Mouse (Mus musculus) yolk sac, embryonic 10.5 days (tissue): ENCODE measurements around the gene Gpd1.

Experiments
- DNase-seq: peaks from one replicate; pipeline ENCODE4 v3.0.0-alpha.2; 2017; ENCODE audit warnings: low spot score

Gene Gpd1

DNA sequence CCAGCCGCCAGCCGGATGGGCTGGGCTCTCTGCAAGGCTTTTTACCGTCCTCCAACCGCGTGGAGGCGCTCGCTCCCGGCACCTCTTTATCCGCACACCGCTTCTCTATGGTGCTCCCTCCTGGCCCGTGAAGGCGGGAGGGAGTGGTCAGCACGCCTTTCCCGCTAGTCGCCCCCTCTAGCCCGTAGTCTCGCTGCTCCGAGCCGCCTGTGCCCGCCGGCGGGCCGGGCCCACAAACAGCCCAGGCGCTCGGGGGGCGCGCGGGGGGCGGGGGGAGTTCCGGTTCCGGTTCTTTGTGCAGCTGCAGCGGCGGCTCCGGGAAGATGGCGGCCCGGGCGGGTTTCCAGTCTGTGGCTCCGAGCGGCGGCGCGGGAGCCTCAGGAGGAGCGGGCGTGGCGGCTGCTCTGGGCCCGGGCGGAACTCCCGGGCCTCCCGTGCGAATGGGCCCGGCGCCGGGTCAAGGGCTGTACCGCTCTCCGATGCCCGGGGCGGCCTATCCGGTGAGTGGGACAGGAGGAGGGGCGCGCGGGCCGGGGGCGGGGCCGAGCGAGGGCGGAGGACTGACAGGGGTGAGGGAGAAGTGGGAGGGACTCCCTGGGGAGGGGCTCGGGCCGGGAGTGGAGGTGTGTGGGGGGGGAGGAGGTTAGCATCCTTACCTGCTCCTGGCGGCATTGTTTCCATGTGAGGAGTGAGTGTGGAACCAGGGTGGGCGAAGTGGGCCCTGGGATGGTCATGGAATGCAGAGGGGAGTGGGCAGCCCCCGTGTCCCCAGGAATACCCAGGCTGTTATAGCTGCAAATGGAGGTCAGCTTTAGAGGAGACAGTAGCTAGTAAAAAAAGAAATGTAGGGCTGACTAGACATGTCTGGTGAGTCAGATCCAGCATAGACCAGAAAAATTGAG lies 15.1 kb upstream of the Gpd1 start, which contains the start of gene Smarcd1:
Gene Smarcd1, plus strand, starts transcription at position 131 of the 902 bp plus-strand sequence.
- DNase-seq = peak; percentile 95

DNA sequence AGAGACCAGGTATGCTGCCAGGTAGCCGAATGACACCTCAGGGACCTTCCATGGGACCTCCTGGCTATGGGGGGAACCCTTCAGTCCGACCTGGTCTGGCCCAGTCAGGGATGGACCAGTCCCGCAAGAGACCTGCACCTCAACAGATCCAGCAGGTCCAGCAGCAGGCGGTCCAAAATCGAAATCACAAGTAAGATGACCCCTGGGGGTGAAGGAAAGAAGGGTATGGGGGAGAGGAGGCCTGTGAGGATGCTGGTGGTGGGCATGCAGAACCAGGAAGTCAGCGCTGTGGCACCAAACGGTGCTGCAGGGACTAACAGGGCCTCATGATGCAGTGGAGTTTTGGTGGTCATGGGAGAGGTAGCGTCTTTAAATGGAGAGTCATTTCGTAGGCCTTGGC lies 14.2 kb upstream of the Gpd1 start:
- no peak for DNase-seq

DNA sequence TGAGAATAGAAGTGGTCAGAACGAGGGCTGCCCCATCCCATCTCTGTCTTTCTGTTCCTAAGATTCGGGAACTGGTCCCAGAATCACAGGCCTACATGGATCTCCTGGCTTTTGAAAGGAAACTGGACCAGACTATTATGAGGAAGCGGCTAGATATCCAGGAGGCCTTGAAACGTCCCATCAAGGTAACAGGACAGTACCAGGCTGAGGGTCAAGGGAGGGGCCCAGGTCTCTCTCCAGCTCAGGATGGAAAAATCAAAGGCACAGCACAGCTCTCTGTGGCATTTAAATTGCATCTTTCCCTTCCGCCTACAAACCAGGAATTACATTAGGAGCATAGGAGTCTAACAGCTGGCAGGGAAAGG lies 13.7 kb upstream of the Gpd1 start:
- no peak for DNase-seq

DNA sequence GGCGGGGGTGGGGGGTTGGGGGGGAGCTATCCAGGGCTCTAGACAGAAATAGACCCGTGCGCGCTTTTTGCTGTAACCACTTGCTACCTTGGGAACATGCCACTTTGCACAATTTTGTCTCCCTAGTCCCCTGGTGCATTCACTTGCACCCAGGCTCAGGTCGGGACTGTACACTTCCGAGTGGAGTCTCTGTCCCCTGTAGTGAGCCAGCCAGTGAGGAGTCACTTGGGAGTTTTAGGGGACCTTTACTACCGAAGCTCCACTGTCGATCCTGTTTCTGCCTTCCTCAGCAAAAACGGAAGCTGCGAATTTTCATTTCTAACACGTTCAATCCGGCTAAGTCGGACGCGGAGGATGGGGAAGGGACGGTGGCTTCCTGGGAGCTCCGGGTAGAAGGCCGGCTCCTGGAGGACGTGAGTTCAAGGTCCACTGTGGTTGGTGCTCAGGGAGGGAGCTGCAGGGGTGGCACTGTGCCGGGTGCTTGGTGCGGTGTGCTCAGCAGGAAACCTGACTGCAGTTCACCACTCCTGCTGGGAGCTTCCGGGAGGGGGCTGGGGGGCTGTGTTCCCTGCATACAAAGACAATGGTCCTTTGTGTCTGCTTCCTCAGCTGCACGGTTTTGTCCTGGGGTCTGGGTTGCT lies 13.2 kb upstream of the Gpd1 start:
- DNase-seq = peak; percentile 56

DNA sequence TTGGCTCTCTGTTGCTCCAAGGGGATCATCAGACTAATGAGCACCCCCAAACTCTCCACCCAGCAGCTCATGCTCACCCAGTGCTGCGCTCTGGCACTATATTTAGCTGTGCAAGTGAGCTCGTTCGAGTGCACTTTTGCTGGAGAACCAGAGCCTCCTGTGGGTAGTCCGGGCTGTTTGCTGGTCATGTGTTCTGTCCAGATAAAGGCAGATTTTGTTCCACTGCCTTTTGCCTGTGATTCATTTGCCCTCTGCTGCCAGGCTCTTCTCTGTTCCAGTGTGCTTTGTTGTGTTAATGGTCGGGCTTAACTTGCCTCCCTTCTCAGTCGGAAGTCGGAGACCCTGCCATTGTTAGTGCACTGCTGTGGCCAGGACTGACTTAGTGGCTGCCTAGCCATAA lies 12.4 kb upstream of the Gpd1 start:
- DNase-seq = no peak

DNA sequence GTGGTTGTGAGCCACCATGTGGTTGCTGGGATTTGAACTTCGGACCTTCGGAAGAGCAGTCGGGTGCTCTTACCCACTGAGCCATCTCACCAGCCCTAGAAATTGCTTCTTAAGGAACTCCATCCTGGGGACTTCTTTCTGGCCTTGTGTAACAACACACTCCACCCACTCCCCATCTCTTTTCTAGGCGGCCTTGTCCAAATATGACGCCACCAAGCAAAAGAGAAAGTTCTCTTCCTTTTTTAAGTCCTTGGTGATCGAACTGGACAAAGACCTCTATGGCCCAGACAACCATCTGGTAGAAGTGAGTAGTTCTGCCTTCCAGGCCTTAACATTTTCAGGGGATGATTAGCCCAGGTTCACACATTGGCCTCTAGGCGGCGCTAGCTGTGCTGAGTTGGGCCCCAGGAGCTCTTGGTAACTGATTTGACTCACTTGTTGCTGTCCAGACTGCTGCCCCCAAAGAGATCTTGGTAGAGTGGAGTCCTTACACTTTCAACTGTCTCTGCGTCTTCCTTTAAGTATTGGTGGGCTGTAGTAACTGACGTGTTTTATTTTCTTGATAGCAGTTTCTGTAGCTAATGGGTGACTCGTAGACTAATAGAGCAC lies 11.8 kb upstream of the Gpd1 start, which contains the start of gene Gm17349:
Gene Gm17349, minus strand, starts transcription at position 51 of the 609 bp plus-strand sequence.
- DNase-seq = peak; percentile 66

DNA sequence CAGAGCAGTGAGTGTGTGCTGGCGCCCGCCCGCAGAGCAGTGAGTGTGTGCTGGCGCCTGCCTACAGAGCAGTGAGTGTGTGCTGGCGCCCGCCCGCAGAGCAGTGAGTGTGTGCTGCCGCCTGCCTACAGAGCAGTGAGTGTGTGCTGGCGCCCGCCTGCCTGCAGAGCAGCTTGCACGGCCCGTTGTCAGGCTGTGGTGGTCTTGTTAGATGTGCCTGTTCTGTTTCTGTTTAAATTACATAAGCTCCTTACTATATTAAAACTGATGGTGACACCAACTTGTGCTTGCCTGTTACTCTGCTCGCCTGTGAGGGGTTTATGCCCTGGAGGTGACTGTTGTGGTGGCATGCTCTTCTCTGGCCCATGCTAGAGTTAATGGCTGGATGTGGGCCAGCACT lies 9.1 kb upstream of the Gpd1 start:
- DNase-seq = no peak

DNA sequence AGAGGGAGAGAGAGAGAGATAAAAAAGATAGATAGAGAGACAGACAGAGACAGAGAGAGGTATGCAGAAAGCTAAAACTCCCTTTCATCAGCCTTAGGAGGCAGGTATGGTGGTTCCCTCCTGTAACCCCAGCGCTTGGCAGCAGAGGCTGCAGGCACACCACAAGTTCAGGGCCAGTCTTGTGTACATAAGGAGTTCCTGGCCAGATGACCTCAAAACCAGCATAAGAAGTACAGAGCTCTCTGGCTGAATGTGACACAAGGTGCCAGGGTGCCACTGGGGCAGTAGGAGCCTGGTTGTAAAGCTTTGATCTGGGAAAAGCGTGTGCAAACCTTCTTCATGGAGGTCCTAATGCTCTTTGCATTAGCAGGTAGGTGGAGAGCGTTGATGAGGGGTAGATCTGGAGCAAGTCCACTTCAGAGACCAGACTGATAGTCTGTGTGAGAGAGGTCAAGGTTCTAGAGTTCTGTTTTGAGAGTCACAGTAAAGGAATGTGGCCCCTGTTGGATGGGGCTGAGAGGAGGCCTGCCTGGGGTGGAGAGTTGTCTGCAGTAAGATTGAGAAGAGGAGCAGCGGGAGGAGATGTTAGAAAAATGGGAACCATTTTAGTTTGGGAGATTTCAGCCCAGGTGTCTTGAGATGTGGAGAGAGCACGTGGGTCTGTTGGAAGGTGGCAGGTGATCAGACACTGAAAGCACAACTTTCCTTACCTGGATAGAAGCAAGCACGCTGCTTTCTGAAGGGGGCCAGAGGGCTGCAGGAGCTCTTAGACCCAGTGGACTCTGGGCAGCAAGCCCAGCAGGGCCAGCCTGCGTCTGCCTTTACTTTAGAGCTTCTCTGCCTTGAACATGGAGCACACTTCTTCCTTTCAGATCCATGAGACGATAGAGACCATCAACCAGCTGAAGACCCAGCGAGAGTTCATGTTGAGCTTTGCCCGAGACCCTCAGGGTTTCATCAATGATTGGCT lies 6.8 kb upstream of the Gpd1 start:
- DNase-seq = no peak

DNA sequence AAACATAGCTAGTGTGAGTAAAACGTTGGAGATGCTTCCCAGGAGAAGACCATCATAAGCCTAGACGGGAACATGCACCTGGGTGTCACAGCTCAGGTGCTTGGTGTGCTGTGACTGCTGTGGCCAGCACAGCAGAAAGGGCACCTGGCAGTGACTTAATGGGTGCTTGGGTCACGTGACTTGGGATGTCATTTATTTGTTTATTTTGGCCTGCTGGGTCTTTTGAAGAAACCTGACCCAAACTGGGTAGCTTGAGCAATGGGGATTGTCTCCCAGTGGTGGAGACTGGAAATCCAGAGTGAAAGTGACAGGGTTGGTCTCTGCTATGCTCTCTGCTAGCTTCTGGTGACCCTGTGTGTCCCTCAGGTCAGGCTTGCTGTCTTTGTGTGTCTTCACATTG lies 5.8 kb upstream of the Gpd1 start:
- no peak for DNase-seq

DNA sequence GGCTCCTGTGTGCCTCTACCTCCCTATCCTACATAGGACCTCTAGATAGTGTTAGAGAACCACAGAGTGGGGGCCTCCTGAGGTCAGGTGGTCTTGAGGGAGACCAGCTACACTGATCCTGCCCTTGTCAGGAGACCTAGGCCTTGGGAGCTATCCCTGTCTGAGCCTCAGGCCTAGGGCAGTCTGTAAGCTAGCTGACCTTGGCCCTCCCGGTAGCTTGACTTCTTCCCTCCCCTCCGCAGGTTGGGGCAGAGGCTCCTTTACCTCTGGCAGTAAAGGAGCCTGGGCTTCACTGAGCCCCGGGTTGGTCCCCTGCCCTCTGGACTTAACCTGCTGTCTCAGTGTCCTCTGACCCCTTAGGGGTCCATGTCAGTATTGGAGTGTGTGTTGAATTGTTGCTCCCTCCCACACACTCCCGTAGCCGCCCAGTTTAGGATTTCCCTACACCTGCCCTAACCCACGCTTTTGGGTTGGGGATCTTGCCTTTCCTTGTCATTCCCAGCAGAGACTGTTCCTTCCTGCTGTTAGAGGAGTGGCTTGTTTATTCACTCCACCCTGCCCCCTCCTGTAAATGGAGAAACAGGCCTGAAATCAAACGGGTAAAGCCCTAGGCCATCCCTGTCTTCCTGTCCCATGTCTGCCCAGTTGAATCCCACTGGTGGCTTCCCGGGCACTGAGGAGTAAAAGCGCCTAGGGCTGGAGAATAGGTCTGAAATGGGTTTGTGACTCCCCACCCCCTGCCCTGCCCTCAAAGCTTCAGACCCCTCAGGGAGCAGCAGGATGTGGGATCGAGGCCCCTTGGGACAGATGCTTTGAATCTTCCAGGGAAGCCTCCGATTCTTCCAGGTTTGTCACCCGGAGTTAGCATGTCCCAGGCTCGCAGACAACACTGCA lies 4.4 kb upstream of the Gpd1 start:
- no peak for DNase-seq

DNA sequence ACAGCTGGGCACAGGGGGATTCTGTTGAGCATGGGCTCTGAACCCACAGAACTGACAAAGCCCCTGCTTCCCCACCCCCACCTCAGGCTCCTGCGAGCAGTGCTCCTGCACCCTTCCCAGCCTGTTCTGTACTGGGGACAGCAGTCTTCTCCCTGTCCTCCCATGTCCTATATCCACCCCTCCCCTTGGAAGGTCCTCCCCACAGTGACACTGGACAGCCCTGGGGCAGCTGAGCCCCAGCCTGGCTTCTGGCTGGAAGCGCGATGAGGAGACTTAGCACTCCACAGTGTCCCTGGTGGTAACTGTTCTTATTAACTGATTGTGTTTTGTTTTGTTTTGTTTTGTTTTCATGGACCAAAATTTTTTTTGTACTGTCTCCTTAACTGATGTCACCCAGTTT lies 3.7 kb upstream of the Gpd1 start:
- no peak for DNase-seq

DNA sequence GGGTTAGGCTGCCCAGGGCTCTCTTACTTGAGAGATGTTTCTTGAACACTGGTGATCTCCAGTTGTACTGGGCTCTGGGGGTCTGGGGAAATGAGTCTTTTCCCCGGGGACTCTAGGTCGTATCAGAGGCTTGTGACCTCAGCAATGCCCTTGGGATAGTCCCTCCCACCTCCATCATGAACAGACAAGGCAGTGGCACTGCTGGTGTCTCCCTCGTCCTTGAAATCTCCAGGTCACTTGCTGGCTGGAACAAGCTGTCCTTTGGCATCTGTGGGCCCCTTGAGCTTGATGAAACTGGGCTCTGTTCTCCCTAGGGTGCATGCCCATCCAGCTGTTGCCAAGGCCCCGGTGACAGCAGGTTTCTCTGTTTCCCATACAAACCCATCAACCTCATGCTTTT lies 3.1 kb upstream of the Gpd1 start:
- no peak for DNase-seq

DNA sequence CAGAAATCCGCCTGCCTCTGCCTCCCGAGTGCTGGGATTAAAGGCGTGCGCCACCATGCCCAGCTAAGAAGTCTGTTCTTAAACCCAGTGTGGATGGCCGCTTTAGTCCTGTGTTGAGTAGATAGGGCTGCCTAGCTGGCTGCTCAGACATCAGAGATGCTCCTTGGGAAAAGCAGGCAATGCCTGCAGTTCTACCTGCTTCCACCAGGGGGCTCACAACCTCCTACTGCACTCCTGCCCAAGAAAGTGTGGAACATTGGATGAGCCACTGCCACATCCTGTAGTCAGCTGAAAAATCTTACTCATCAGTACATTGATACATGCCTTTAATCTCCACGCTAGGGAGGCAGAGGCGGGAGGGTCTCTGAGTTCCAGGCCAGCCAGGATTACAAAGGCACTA lies 2.5 kb upstream of the Gpd1 start:
- DNase-seq = peak; percentile 70

DNA sequence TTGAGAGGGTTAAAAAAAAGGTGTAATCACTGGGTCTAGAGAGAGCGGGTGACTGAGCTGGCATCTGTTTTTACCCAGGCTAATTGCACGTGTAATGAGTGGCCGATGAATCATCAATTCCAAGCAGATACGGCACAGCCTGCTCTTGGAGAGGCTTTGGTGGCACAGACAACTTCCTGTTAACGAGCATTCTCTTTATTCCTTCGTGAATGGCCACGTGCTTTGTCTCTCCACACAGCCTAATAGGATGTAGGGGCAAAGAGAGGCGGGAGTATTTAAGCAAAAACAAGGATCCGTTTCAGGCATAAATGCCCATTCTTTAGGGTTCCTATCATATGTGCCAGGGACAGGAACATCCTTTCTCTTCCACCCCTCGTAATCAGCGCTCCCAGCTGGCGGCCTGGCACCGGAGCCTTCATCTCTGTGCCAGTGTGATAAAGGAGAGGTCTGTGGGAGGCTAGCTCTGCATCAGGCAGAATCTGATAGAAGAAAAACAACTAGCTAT lies 1.9 kb upstream of the Gpd1 start:
- DNase-seq = no peak

DNA sequence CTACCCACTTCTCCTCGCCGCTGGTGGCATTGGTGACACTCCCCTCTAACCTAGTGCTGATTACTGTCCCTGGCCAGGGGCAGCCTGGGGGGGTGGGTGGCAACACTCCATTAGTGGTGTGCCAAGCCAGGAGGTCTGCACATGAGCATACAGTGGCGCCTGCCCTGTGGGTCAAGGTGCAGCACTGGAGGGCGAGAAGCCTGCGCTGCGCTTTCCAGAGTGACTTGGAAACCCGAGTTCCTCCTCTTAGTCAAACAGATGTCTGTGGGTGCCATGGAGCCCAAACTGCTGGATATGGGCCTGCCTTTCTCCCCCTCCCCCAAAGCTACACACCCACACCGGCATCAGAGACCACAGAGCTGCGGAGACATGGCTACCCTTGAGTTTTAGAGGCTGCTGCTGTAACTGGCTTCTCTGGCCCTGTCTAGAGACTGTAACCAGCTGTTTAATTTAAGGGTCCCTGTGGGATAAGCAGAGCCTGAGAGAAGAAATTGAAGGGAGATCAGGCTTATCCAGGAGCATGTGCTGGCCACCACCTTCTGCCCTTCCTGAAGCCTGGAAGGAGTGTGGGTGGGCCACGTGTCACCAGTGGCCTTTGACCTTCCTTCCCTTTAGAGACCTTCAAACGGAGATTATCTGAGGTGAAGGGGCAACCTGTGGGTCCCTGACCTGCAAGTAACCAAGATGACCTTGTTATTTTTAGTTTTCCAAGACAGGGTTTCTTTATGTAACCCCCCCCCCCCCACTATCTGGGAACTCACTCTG lies 1.2 kb upstream of the Gpd1 start:
- DNase-seq = peak; percentile 77

DNA sequence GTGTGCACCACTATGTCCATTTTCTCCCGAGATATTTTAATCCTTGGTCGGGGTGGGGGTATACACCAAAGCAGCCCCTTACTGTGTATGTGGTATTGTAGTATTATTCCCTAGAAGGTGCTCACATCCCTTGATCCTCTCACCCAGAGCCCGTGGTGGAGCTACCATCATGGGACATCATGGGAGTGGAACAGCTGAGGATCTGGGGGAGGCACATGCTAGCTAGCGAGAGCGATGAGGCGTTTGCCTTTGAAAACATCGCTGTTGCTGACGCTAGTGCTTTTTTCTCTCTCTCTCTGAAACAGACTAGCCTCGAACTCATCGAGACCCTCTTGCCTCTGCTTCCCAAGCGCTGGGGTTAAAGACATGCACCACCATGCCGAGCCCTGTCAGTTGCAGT lies 501 bp upstream of the Gpd1 start:
- no peak for DNase-seq

DNA sequence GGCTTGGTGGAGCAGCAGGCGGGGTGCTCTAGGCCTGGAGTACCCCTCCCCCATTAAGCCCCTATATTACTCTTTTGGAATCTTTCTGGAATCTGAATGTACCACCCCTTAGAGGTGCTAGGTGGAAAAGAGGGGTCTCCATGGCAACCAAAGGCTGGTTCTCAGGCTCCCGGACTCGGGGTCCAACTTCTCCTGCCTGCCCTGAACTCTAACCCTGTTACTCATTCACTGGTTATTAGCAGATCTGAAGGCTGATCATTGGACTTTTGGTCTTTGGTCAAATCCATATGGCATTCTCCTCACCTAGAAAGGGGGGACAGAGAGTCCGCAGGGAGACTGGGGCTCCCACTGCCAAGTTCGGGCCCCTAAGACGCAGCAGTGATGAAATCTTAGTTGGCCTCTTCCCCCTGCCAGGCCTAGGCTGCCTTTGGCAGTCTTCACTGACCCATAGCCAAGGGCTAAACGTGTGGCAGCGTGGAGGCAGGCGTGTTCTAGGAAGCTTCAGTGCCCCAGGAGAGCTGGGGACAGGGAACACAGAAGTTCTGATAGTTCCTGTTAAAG lies 1.2 kb downstream of the Gpd1 start:
- DNase-seq = peak; percentile 73

DNA sequence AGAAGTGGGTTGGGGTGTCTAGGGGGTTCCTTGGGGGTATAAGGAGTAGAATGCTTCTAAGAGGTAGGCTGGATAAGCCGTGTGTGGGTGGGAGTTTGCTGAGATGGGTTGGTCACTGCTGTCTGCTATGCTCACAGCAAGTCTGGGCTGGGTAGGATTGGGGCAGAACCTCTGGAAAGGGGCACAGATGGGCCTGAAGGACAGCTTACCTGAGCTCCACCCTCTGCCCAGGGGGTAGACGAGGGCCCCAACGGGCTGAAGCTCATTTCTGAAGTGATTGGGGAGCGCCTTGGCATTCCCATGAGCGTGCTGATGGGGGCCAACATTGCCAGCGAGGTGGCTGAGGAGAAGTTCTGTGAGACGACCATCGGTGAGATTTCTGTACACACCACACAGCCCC lies 2.5 kb downstream of the Gpd1 start:
- DNase-seq = no peak

DNA sequence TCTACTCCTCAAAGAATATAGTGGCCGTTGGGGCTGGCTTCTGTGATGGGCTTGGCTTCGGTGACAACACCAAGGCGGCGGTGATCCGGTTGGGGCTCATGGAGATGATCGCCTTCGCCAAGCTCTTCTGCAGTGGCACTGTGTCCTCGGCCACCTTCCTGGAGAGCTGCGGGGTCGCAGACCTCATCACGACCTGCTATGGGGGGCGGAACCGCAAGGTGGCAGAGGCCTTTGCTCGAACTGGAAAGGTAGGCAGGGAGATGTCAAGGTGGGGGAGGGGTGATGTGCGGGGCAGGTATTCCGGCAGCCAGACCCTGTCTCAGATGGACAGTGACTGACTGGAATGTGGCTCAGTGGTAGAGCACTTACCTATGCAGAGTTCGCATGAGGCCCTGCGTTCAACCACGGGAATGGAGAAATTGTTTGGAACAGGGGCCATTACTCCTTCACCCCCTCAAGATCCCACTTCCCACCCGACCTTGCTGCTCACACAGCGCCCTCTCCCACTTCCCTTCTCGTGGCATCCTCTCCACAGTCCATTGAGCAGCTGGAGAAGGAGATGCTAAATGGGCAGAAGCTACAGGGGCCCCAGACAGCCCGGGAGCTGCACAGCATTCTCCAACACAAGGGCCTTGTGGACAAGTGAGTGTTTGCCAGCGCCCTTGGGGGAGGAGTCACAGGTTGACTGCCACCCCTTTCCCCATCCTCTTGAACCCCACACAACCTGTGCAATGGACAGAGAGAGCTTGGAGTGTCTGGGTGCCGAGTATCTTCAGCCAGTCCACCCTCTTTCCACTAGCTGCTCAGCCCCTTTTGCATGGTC lies 4.8 kb downstream of the Gpd1 start:
- DNase-seq = no peak
